Mouse (Mus musculus): ENCODE measurements at regions not wholly inside any gene's neighbourhood (a gene's known extent, or its start where the extent isn't known, plus 50 kb on each side); places are given as distances from the start of the nearest gene placed in this dataset.

DNA sequence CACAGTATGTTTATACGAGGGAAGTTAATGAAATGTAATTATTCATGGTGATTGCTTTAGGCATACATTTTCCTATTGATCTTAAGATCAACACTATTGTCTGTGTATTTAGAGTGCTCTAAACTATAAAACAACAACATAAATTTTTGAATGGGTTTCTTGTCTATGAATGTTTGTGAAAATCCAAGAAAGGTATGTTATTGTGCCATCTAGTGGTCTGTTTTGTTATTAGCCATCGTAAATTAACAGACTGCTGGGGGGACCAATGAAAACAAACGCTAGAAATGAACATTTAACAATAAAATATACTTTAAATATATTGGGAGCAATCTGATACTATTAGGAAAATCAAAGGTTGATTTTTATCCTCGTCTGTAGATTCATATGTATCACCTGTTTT lies 93.5 kb upstream of the P3h2 start:
- no peak for TF ChIP-seq CTCF (conservative IDR thresholded peaks at IDR 0.05; ENCODE audit: insufficient read depth, insufficient read length, low read depth, low read length)
- TF ChIP-seq POLR2A (IDR thresholded peaks at IDR 0.05; ENCODE audit: low read depth, low read length) = no peak
- peak; percentile 58 for DNase-seq
- WGBS = 13% methylated on average over 4 of the region's 4 CpGs

DNA sequence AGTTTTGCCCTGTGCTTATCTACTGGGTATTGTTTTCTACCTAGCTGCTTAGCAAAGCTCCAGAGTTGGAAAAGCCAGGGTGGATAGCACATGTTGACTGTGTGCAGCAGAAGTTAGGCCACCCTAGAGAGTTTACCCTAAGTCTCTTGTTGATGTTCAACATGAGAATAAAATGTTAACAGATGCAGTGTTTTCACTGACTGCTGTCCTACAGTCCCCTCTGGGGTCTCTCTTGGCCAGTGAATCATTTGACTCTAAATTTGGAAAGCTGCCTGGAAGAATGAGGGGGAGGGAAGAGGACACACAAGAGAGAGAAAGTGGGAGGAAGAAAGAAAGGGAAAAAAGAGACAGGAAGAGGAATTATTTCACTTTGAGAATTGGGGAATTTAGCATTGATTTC lies 90.8 kb upstream of the P3h2 start:
- no peaks in the 10 kb centered on the region for H3K36me3 ChIP-seq (ENCODE audit: control insufficient read depth, insufficient read depth, low read length)
- no peaks in the 10 kb centered on the region for H3K4me1 ChIP-seq (ENCODE audit: control insufficient read depth, insufficient read depth, low read length)

More for the DNA sequence above, 93.5 kb upstream of the P3h2 start:
- no peaks in the 10 kb centered on the region for H3K27me3 ChIP-seq (replicated peaks; ENCODE audit: control insufficient read depth, insufficient read depth, low read length)
- no peaks in the 10 kb centered on the region for H3K4me1 ChIP-seq (ENCODE audit: control insufficient read depth, insufficient read depth, low read length)
- no peak overlapping the region for H3K27ac ChIP-seq (ENCODE audit: insufficient read depth, low read depth, low read length)
- H3K4me3 ChIP-seq (ENCODE audit: insufficient read depth, low read depth, low read length) = no peak overlapping the region
- no peaks in the 10 kb centered on the region for H3K36me3 ChIP-seq (ENCODE audit: control insufficient read depth, insufficient read depth, low read length)

DNA sequence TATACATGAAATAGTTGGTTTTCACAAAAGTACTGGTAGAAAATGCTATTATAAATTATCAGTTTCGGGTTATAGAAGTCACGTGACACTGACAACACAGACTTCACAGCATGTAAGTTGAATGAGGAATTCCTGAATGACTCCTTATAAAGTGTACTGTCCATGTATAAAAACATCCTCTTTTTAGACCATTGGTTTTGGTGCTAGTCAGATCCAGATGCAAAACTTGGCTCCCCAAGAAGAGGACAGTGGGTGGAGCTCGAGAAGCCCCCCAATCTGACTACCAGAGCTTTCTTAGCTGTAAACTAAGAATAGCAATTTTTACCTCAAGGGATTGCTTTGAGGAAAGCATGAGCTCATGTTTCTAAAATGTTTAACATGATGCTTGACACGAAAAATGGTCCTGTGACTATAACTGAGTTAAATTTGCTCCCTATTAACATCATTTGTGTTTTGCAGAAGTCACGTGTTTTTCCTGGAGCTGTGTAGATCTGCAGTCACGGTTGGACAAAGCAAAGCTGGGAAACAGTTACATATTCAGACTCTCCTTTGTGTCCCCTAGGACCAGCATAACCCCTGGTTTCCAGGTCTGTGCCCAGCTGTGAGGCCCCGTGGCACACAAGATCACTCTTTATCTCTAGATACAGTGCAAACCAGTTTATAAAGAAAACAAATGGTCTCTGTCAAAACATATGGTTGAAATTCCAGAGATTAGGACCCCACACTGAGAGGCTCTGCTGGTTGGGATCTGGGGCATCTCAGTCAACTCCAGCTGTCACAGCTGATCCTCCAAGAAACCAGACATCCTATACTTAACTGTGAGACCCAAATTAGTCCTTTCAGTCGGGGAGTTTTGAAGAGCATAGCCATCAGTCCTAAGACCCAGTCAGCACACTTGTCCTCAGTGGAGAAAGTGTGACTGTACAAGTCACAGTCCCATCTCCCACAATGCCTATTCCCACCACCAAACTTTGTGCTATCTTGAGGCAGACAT lies 80.0 kb upstream of the P3h2 start:
- Histone ChIP-seq H3K4me1 (ENCODE audit: control insufficient read depth, insufficient read depth, low read length) (peaks cover 2% of the 10 kb centered on the region; the same call in 1 of the 2 replicates), H3K27ac (ENCODE audit: insufficient read depth, low read depth, low read length) (no peak overlapping the region), H3K27me3 (replicated peaks; ENCODE audit: control insufficient read depth, insufficient read depth, low read length) (no peaks in the 10 kb centered on the region), H3K36me3 (ENCODE audit: control insufficient read depth, insufficient read depth, low read length) (no peaks in the 10 kb centered on the region), H3K4me3 (ENCODE audit: insufficient read depth, low read depth, low read length) (no peak overlapping the region)
- WGBS = 56% methylated on average over 8 of the region's 8 CpGs
- DNase-seq = no peak
- TF ChIP-seq CTCF (conservative IDR thresholded peaks at IDR 0.05; ENCODE audit: insufficient read depth, insufficient read length, low read depth, low read length) (no peak), POLR2A (IDR thresholded peaks at IDR 0.05; ENCODE audit: low read depth, low read length) (no peak)

More for the DNA sequence above, 90.8 kb upstream of the P3h2 start:
- Histone ChIP-seq H3K27me3 (replicated peaks; ENCODE audit: control insufficient read depth, insufficient read depth, low read length) (no peaks in the 10 kb centered on the region), H3K27ac (ENCODE audit: insufficient read depth, low read depth, low read length) (no peak overlapping the region), H3K4me3 (ENCODE audit: insufficient read depth, low read depth, low read length) (no peak overlapping the region)
- TF ChIP-seq POLR2A (IDR thresholded peaks at IDR 0.05; ENCODE audit: low read depth, low read length) = no peak
- TF ChIP-seq CTCF (conservative IDR thresholded peaks at IDR 0.05; ENCODE audit: insufficient read depth, insufficient read length, low read depth, low read length) = no peak
- no peak for DNase-seq

DNA sequence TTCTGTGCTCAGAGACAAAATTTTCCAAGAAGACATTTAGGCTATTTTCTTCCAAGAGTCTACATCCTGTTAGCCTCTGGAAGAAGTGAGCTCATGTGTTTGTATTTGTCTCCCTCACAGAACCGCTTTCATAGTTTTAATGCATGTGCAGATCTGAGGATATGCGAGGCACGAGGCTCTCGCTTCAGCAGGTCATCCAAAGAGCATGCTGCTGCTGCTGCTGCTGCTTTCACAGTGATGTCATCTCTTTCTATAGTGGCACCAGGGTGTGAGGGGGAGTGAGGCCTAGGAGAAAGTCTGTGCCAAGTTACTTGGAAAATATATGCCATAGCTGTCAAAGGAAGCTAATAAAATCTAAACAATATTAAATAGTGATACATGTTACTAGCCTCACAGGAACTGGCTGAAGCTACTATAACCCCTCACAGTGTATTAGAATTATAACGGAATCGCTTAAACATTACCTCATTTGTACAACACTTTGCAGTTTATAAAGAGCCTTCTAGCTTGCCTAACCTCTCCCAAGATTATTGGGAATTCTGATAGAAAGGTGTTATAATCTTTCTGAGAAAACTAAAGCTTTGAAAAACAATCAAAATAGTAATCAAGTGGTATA lies 79.2 kb upstream of the P3h2 start:
- no peak for DNase-seq

DNA sequence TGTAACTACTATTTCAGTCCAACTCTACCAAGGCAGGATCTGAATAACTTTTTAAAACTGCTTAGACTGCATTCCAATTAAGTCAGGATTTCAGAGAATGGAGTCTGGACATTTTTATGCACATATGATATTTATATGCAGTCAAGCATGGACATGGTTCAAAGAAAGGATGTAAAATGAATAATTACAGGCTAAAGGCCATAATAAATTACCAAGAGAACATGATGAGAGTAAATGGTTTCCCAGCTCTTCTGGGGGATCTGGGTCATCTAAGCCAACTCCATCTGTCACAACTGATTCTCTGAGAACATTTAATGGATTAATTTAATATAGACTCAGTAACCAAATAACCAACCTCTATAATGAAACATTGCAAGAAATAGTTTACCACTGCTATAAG lies 77.9 kb upstream of the P3h2 start:
- no peak for DNase-seq
- Histone ChIP-seq H3K27me3 (replicated peaks; ENCODE audit: control insufficient read depth, insufficient read depth, low read length) (no peaks in the 10 kb centered on the region), H3K4me1 (ENCODE audit: control insufficient read depth, insufficient read depth, low read length) (peaks cover 2% of the 10 kb centered on the region; the same call in 1 of the 2 replicates)

More for the DNA sequence above, 79.2 kb upstream of the P3h2 start:
- no peak for TF ChIP-seq POLR2A (IDR thresholded peaks at IDR 0.05; ENCODE audit: low read depth, low read length)
- no peak for TF ChIP-seq CTCF (conservative IDR thresholded peaks at IDR 0.05; ENCODE audit: insufficient read depth, insufficient read length, low read depth, low read length)
- Histone ChIP-seq H3K27me3 (replicated peaks; ENCODE audit: control insufficient read depth, insufficient read depth, low read length) (no peaks in the 10 kb centered on the region), H3K27ac (ENCODE audit: insufficient read depth, low read depth, low read length) (0 out of 2 replicates have a peak overlapping the region, but pooled peaks have one; percentile 22), H3K36me3 (ENCODE audit: control insufficient read depth, insufficient read depth, low read length) (no peaks in the 10 kb centered on the region), H3K4me1 (ENCODE audit: control insufficient read depth, insufficient read depth, low read length) (peaks cover 2% of the 10 kb centered on the region; the same call in 1 of the 2 replicates), H3K4me3 (ENCODE audit: insufficient read depth, low read depth, low read length) (no peak overlapping the region)
- WGBS = 55% methylated on average over 6 of the region's 6 CpGs

DNA sequence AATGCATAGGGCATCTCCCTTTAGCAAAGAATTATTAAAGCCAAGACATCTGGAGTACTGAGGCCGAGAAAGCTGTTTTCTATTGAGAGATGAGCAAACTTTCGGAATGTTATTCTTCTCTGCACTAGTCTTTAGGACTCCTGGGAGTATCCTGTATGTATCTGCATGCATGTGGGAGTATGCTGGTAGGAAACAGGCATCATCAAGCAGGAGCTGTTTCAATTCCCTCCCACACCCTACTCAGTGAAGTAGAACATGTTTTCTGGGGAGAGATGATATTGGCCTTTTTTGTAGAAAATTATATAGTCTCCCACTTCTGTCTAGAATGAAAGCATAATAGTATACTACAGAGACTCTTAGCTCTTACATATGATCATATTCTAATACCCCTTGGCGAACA lies 76.1 kb upstream of the P3h2 start:
- DNase-seq = no peak
- Histone ChIP-seq H3K4me1 (ENCODE audit: control insufficient read depth, insufficient read depth, low read length) (peaks cover 2% of the 10 kb centered on the region; the same call in 1 of the 2 replicates), H3K36me3 (ENCODE audit: control insufficient read depth, insufficient read depth, low read length) (no peaks in the 10 kb centered on the region), H3K4me3 (ENCODE audit: insufficient read depth, low read depth, low read length) (no peak overlapping the region), H3K27me3 (replicated peaks; ENCODE audit: control insufficient read depth, insufficient read depth, low read length) (no peaks in the 10 kb centered on the region), H3K27ac (ENCODE audit: insufficient read depth, low read depth, low read length) (no peak overlapping the region)
- no peak for TF ChIP-seq POLR2A (IDR thresholded peaks at IDR 0.05; ENCODE audit: low read depth, low read length)
- TF ChIP-seq CTCF (conservative IDR thresholded peaks at IDR 0.05; ENCODE audit: insufficient read depth, insufficient read length, low read depth, low read length) = no peak
- 92% methylated on average over 3 of the region's 3 CpGs for WGBS

More for the DNA sequence above, 77.9 kb upstream of the P3h2 start:
- no peak overlapping the region for H3K27ac ChIP-seq (ENCODE audit: insufficient read depth, low read depth, low read length)
- no peak for TF ChIP-seq CTCF (conservative IDR thresholded peaks at IDR 0.05; ENCODE audit: insufficient read depth, insufficient read length, low read depth, low read length)
- H3K4me3 ChIP-seq (ENCODE audit: insufficient read depth, low read depth, low read length) = no peak overlapping the region
- no peaks in the 10 kb centered on the region for H3K36me3 ChIP-seq (ENCODE audit: control insufficient read depth, insufficient read depth, low read length)

DNA sequence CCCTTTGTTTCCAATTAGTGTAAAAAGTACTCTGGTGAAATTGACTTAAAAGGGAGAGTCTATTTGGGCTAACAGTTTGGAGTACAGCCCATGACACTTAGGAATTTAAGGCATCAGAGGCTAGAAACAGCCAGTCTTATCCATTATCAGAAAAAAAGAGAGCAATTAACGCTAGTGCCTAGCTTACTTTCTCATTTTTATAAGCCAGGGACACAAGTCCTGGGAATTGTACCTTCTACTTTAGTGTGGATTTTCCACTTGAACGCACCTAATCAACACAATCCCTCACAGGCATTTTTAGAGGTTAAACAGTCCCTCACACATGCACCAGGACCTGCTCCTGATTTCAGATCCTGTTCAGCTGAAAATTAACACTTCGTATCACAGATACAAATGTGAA lies 65.9 kb upstream of the P3h2 start:
- no peak for TF ChIP-seq POLR2A (IDR thresholded peaks at IDR 0.05; ENCODE audit: low read depth, low read length)
- no peak for TF ChIP-seq CTCF (conservative IDR thresholded peaks at IDR 0.05; ENCODE audit: insufficient read depth, insufficient read length, low read depth, low read length)
- H3K4me1 ChIP-seq (ENCODE audit: control insufficient read depth, insufficient read depth, low read length) = peaks cover 3% of the 10 kb centered on the region; the same call in 1 of the 2 replicates
- DNase-seq = peak; percentile 86
- no peaks in the 10 kb centered on the region for H3K36me3 ChIP-seq (ENCODE audit: control insufficient read depth, insufficient read depth, low read length)
- no peak overlapping the region for H3K4me3 ChIP-seq (ENCODE audit: insufficient read depth, low read depth, low read length)
- peak overlapping the region; percentile 56 for H3K27ac ChIP-seq (ENCODE audit: insufficient read depth, low read depth, low read length)
- no peaks in the 10 kb centered on the region for H3K27me3 ChIP-seq (replicated peaks; ENCODE audit: control insufficient read depth, insufficient read depth, low read length)
- WGBS = 41% methylated on average over 3 of the region's 3 CpGs
